Mouse (Mus musculus) kidney, adult 10 weeks (tissue): ENCODE measurements around the gene Myh15. TPM values are rescaled to one million over a fixed set of nuclear protein-coding genes. Genes with fewer than 3 reads are reported as not detected.

Experiments used
- polyA plus RNA-seq: library from polyadenylated mRNA; stranded (reverse); fragments of 350-450 nt; fragmentation: Illumina TruSeq; extraction: RNeasy Lipid Tissue Mini Kit (QIAGEN cat#74804); gene quantifications from one replicate; pipeline ENCODE4 v1.2.3, GENCODE M21; 2014; ENCODE audit warnings: low read depth, low replicate concordance

Myh15 gene
- not detected for polyA plus RNA-seq

GRCm38 (mm10) chr16:49057186-49057585 lies at the start of gene Myh15:
Myh15 (plus strand) TSS chr16:49057486.

Other genes starting within 250 kb of the Myh15 start
- not detected for gene Retnlb, start 240.6 kb upstream of the Myh15 start, polyA plus RNA-seq
- not detected for gene Retnla, start 214.9 kb upstream of the Myh15 start, polyA plus RNA-seq
- 1.3 TPM for gene Retnlg, start 184.9 kb upstream of the Myh15 start, polyA plus RNA-seq
- gene Dzip3, start 63.3 kb upstream of the Myh15 start, polyA plus RNA-seq, result 21.1 TPM
- gene Cip2a, start 63.3 kb upstream of the Myh15 start, polyA plus RNA-seq, result 3.8 TPM